Mouse (Mus musculus): ENCODE results near the gene Ntsr1.

DNA sequence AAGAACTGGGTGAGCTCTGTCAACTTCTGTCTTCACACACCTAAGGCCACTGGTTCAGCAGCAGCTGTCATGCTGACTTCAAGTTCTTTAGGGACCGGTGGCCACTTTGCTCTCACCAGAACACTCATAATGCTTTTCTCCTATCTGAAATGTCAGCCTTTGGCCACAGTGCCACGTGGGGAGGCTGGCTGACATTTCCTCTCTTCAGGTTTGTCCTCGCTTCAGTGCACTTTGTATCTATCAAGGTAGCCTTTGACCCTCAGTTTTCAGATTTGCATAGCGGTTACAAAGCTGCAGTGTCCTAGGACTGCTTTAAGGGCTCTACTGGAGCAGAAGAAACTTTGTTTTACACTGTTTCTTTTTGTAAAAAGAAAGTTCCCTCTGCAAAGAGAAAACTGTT lies 76.7 kb downstream of the Ntsr1 start:
- TF ChIP-seq POLR2A (IDR thresholded peaks at IDR 0.05; ENCODE audit: borderline replicate concordance, extremely low read depth, low read depth, low read length) = no peak
- no peak for TF ChIP-seq CTCF (IDR thresholded peaks at IDR 0.05; ENCODE audit: insufficient read depth, low read length)
